Mouse (Mus musculus) thymus, postnatal 14 days (tissue): Measurements from ENCODE around the gene Tmem176b.
"Not testable (repeated sequence)": the region's sequence is repeated elsewhere in the genome, so short reads cannot be mapped to it uniquely, and the experiment has no call there.

Source experiments
- DNase-seq: peaks from one replicate; pipeline ENCODE4 v3.0.0; 2021

The Tmem176b gene

GRCm38 (mm10) chr6:48840371-48840969 lies 826 bp downstream of the Tmem176b start, which contains the start of gene Tmem176a:
TSS of gene Tmem176a (plus strand) at chr6:48840919.
- DNase-seq: peak; percentile 21

DNA sequence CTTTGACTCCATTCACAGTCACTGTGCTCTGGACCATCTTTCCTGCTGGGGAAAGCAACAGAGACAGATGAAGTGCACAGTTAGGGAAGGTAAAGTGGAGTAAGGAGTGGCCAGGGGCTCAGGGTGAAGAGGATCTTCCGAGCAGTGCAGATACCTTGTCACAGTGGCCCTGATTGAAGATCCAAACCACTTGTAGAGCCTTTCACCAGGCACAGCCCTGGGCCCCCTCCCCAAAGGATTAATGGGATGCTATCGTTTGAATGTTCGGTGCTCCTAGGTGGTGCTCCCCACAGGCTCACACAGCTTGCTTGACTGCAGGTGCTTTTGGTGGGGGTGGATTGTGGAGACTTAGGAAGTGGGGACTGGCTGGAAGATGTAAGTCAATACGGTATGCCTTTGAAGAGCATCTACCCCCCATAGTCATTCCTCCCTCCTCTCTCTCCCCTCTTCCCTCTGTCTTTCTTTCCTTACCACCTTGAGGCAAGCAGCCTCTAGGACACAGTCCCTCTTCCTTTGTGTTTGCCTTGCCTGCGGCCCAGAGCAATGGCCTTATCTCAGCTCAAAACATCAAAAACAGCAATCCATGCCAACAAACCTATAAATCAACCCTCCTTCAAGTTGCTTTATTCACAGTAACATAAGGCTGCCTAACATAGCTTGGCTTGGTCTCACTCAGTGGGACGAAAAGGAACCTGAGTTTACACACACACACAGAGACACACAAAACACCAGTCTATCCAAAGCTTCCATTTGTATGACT lies 2.8 kb downstream of the Tmem176b start:
- no peak for DNase-seq

DNA sequence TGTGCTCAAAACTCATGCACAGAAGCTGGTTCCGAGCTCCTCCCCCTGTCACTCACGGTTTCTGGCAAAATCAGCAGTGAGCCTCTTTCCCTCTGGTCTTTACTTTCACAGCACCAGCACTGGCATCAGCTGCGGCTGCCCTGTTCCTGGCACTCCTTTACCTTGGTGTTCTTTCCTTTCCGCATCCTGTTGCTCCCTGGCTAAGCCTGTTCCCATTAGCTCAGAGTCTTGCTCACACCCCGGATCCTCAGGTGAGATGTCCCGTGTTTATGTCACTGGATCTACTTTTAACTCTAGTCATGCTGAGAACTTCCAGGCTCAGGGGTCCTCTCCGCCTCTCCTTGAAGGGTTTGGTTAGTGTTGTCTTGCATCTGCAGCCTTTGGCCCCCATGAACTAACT lies 3.8 kb downstream of the Tmem176b start:
- DNase-seq: no peak

- no peak for DNase-seq
Measured at GRCm38 (mm10) chr6:48836146-48836545, 5.2 kb downstream of the Tmem176b start.

DNA sequence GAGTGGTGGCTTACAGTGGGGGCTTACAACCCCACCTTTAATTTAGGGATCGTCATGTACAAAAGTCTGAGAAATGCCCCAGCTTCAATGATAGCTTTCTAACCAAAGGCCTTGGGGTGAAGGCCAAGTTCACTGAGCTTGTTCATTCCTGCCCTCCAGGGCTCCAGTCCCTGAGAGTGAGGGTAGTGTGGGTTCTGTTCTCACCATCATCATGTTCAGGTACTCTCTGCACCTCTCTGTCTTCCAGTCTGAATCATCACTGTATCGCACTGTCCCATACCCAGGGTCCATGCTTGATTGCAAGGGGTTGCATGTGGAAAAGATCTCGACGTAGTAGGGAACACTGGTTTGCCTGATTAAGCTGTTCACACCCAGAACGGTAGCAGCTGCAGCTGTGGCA lies 6.1 kb downstream of the Tmem176b start:
- no peak for DNase-seq

- no peak for DNase-seq
Measured at GRCm38 (mm10) chr6:48833515-48833914, 7.8 kb downstream of the Tmem176b start.

GRCm38 (mm10) chr6:48832426-48832825 lies 8.9 kb downstream of the Tmem176b start:
- DNase-seq: no peak

DNA sequence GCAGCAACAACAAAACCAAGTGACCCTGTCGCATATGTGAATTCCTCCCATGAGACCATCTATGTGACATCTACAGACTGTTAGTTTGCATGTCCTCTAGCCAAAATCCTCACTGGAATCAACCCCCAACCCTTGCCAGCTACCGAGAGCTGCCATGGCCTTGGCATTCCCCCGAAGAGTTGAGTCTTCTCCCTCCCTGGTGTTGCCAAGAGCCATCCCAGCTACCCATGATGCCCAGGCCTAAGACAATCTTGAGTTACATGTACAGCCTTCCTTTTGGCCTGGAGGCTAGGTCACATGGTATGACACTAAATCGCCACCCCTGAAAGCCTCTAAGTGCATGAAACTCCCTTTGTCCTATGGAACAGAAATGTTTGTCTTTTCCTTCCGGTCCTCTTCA lies 10.2 kb downstream of the Tmem176b start:
- no peak for DNase-seq

- no peak for DNase-seq
Measured at GRCm38 (mm10) chr6:48830241-48830640, 11.1 kb downstream of the Tmem176b start.

DNA sequence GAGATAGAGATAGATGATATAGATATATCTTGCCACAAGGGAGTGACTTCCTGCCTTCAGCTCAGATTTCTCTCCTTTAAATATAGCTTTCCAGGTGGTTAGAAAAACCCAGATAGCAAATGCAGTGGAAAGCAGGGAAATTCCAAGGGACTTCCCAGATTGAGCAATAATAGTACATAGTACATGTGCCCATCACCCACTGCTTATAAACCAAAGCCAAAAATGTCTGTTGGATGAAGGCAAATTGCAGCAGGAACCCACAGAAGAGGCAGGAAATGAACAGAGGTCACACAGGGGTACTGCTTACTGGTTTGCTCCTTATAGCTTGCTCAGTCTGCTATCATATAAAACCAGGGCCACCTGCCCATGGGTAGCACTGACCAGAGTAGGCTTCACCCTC lies 11.6 kb downstream of the Tmem176b start:
- DNase-seq: no peak

DNA sequence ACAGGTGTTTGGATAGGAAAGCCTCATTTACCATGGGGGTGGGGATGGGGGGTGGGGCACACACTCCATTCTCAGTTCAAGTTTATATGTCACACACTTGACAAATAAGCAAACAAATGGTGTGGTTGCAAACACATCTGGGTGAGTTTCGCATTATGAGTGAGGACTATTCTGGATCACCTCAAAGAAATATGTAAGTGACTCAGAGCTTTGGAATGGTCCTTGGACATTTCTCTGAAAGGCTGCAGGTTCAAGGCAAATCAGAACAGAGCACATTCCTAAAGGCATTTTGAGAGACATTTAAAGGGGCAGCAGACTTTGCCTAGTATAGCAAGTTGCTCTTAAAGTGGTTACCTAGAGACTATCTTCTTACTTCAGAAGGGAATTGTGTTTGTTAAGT lies 12.3 kb downstream of the Tmem176b start:
- no peak for DNase-seq

DNA sequence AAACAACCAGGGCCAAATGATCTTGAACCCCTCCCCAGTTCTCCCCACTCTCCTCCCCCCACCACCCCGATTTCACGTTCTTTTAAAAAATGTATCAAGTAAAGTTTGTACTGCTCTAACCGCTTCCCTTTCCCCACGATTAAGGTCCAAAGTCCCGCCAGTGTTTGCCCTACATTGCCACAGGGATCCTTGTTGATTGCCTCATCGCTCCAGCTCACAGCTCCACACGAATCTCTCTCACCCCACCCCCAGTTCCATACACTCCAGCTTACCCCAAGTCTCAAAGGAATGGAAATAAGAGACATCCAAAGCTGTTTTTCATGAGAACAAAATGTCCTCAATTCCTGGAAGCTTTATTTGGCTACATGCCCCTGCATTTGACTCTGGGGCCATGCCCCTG lies 16.3 kb downstream of the Tmem176b start:
- DNase-seq: no peak

GRCm38 (mm10) chr6:48821991-48822785 lies 19.1 kb downstream of the Tmem176b start:
- DNase-seq: not testable (repeated sequence)

DNA sequence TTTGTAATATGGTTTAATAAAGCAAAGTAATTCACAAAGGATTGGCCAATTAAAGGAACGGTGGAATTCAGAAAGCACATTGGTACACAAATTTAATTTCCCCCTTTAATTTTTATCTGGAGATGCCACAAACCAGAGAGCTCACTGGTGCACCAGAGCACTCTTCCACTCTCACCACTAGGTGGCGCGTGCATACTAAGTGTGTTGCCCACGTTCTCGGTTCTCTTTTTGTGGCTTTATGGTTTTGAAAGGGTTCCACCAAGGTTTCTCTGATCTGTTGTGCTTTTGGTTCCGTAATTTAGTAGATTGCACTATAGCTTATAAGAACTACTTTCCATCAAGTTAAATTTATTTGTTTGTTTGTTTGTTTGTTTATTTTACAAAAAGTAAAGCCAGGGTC lies 23.5 kb downstream of the Tmem176b start:
- peak; percentile 75 for DNase-seq

DNA sequence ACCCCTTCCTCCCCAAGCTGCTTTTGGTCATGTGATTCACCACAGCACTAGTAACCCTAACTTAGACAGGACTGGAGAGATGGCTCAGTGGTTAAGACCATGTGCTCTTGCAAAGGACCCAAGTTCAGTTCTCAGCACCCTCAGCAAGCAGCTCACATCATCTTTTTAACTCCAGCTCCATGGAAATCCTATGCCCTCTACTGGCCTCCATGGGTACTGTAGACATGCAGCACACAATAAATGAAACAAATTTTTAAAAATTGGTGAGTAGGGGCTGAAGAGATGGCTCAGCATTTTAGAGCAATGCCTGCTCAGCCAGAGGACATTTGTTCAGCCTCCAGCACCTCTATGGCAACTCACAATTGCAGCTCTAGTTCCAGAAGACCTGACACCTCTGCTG lies 26.3 kb downstream of the Tmem176b start:
- DNase-seq: no peak

- no peak for DNase-seq
Measured at GRCm38 (mm10) chr6:48809494-48810219, 31.6 kb downstream of the Tmem176b start.

DNA sequence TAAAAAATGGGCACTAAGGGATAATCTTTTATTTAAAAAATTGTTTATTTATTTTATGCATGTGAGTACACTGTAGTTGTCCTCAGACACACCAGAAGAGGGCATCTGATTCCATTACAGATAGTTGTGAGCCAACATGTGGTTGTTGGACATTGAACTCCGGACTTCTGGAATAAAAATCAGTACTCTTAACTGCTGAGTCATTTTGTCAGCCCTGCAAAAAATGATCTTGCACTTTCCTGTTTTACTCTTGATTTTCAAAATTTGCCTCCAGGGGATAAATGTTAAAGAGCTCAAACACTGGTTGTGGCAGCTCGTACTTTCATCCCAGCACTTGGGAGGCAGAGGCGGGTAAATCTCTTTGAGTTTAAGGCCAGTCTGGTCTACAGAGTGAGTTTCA lies 34.5 kb downstream of the Tmem176b start:
- DNase-seq: no peak

DNA sequence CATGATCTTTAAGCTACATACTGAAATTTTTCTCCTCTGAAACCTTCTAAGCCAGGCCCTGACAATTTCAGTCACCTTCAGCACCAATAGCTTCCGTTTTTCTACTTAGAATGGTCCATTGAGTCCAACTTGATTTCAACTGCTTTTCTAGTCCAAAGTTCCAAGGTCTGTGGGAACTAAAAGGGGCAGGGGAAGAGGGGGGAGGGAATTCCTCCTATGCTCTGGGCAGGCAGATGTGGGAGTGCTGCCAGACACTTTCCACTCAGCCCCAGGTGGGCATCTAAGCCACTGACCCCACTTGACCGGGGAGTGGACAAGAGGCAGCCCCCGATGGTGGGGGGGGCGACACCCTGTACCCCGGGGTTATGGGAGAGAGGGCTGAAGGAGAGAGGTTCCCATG lies 37.0 kb downstream of the Tmem176b start:
- DNase-seq: no peak

- no peak for DNase-seq
Measured at GRCm38 (mm10) chr6:48803406-48804051, 37.8 kb downstream of the Tmem176b start.

- no peak for DNase-seq
Measured at GRCm38 (mm10) chr6:48801897-48802296, 39.4 kb downstream of the Tmem176b start.

DNA sequence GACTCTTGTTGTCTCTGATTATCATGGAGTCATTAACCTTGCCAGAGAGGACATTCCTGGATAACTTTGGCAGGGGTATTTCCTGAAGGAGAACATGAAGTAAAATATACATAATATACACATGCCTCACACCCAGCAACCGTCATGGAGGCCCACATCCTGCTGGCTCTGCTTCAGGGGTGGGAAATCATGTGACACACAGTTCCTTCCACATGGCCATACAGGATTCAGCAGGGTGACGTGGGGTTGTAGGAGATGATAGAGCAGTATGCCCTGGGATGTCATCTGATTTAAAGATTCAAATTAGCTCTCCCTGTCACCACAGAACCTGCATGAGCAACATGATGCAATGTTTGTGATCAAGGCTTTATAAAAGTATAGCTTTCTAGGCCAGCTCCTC lies 53.4 kb downstream of the Tmem176b start:
- no peak for DNase-seq

GRCm38 (mm10) chr6:48785601-48786000 lies 55.7 kb downstream of the Tmem176b start:
- DNase-seq: no peak

- no peak for DNase-seq
Measured at GRCm38 (mm10) chr6:48785189-48785588, 56.1 kb downstream of the Tmem176b start.
